Mouse (Mus musculus) kidney, adult 2 months (tissue): ENCODE measurements at regions not wholly inside any gene's neighbourhood (a gene's known extent, or its start where the extent isn't known, plus 50 kb on each side); places are given as distances from the start of the nearest gene placed in this dataset.
"Not testable (repeated sequence)": the region's sequence is repeated elsewhere in the genome, so short reads cannot be mapped to it uniquely, and the experiment has no call there.

ENCODE experiments used
- DNase-seq: peaks from one replicate; pipeline ENCODE4 v3.0.0; 2021
- H3K27ac ChIP-seq: fragments of 200-500 bp; 2 replicates; pipeline ENCODE4 v1.5.1; 2012; ENCODE audit warnings: low read depth, low read length, control low read depth, inconsistent platforms; ENCODE audit not compliant: insufficient read depth
- H3K27me3 ChIP-seq: fragments of 200-500 bp; replicated peaks from 2 replicates; pipeline ENCODE4 v1.6.1; 2012; ENCODE audit warnings: mild to moderate bottlenecking, moderate library complexity, low read length, inconsistent platforms; ENCODE audit not compliant: control insufficient read depth, insufficient read depth
- H3K36me3 ChIP-seq: fragments of 200-500 bp; 2 replicates; pipeline ENCODE4 v1.6.1; 2012; ENCODE audit warnings: mild to moderate bottlenecking, moderate library complexity, low read length, inconsistent platforms; ENCODE audit not compliant: control insufficient read depth, insufficient read depth
- H3K4me1 ChIP-seq: fragments of 200-500 bp; 2 replicates; pipeline ENCODE4 v1.6.1; 2011; ENCODE audit warnings: low read length; ENCODE audit not compliant: control insufficient read depth, insufficient read depth
- H3K4me3 ChIP-seq: fragments of 200-500 bp; 2 replicates; pipeline ENCODE4 v1.5.1; 2011; ENCODE audit warnings: mild to moderate bottlenecking, low read depth, low read length, control low read depth; ENCODE audit not compliant: insufficient read depth
- CTCF ChIP-seq: fragments of 200-500 bp; conservative IDR thresholded peaks from 2 replicates; pipeline ENCODE4 v1.5.1; 2011; ENCODE audit warnings: low read depth, mild to moderate bottlenecking, control low read depth, low read length, moderate library complexity, mixed read lengths; ENCODE audit not compliant: insufficient read depth, insufficient read length
- WGBS: fragments of 180-500 bp; shearing (Covaris S2); methylation state at CpG from one replicate; pipeline ENCODE4 v1.1.7; 2018; 5-methylcytosine and 5-hydroxymethylcytosine counted together

DNA sequence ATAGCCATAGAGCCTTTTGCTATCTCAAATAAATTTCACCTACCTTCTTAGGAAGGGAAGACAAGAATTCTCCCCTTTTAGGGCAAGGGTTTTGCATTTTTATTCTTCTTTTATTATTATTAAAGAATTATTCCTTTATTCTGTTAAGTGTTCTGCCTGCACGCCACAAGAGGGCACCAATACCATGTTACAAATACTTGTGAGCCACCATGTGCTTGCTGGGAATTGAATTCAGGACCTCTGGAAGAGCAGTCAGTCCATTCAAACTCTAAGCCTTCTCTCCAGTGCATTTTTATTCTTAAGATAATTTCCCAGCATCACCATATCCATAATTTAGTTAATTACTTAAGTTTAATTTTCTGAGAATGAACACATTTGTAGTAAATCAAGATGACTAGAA, 135.9 kb downstream of the Ptchd3 start:
- H3K27me3 ChIP-seq, H3K27ac ChIP-seq, H3K36me3 ChIP-seq, H3K4me1 ChIP-seq, H3K4me3 ChIP-seq: not testable (repeated sequence)
- DNase-seq = peak; percentile 2
- WGBS = 0% methylated on average over 1 of the region's 1 CpGs
- TF ChIP-seq CTCF = 0 out of 2 replicates have a peak, but pooled peaks have one; percentile 3
